Mouse (Mus musculus) fat pad, adult 2 months (tissue): ENCODE measurements at regions not wholly inside any gene's neighbourhood (a gene's known extent, or its start where the extent isn't known, plus 50 kb on each side); places are given as distances from the start of the nearest gene placed in this dataset.

ENCODE experiments used
- DNase-seq: peaks from one replicate; pipeline ENCODE4 v3.0.0-alpha.2; 2011; ENCODE audit warnings: low read depth, low spot score; ENCODE audit errors: extremely low read depth

DNA sequence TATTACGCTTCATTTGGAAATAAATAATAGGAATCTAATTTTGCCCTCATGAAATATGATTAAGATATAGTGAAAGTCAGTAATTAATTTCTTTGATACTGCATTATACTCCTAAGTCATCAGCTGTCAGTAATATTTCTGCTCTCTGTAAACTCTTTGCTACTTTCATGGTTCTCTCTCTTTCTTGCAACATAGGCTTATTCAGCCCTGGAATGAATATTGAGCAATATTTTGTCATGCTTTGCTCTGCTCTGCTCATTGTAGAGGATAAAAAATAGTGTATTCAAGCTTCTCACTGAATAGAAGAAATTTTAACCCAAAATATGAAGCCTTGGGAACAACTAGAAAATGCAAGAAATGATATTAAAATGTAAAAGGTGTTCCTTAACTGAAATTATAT, 306.1 kb upstream of the C030005K15Rik start:
- DNase-seq, result no peak

DNA sequence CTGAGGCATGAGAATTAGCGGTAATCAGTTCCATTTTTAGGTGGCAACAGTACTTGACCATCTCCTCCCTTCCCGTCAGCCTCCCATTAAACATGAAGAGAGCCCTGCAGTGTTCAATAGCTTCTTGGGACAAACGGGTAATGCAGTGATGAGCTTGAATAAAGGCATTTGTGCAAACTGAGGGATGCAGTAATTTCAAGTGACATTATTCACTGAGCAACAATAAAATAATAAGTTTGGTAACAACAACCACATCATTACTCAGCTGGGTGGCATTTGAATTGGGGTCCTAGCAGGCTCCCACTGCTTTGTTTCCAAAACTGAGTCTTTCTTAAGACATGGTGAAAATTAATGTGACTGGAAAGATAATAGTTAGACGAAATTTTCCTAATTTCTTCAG, 315.2 kb upstream of the C030005K15Rik start:
- no peak for DNase-seq

DNA sequence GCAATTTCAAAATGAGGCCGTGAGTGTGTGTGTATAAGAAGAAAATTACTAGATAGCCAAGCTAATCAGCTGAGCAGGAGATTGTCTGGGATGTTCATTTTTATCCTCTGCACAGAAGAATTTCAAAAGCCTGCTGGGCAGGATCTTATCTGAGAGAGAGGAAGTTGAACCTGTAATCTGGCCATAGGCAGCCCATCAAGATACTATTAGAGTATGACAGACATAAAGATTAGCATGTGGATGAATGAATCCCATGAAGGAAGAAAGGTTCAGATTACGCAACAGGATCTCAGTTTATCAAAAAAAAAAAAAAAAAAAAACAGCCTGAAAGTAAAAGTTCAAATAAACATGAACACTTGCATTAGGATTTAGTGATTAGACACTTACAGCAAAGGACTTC, 317.3 kb upstream of the C030005K15Rik start:
- no peak for DNase-seq

DNA sequence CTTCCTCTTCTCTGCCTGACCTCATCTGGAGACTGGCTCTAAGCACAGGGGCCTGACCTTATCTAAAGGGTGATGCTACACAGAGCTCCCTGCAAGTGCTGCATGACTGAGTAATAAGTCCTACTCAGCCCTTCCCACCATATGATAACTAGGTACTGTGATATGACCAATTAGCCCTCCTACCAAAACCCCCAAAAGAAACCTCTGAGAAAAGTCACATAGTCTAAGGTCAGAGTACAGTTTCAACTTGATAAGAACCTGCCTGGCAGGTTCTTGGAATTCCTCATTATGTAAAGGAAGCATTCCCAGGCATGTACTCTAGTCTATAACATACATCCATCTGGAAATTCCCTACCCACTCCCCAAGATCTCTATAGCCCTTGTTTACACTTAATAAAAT, 318.0 kb upstream of the C030005K15Rik start:
- no peak for DNase-seq

DNA sequence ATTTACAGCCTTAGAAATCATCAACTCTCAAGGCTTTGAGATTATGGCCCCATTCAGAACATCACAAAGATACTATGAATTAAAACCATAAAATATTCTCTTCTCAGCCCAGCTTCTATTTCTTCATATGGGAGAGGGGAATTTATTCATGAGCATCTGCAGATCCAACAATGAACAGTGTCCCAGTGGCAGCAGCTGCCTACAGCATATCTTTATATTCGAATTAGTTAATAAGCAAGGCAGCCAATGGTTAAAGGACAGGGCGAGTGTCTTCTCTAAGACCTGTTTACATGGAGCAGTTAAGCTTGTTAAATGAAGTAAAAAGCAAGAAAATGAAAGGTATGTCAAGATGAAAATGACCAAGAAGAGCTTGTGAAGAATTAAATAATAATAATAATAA, 346.9 kb upstream of the C030005K15Rik start:
- DNase-seq, result no peak

DNA sequence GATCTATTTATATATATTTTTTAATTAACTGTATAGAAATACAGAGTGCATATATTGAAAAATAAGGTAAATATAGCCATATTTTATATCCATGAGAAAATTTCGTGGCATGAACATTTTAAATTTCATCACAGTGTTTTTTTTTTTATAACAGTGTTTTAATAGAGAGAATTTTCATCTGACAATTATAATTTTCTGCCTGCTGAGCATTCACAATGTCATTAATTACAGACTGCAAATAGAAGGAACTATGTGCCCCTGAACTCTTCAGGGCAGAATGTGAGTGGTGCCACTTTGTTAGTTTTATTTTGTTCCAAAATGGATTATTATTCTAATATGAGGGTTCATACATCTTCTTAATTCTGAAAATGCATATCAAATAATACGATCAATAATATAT, 358.3 kb upstream of the C030005K15Rik start:
- no peak for DNase-seq

DNA sequence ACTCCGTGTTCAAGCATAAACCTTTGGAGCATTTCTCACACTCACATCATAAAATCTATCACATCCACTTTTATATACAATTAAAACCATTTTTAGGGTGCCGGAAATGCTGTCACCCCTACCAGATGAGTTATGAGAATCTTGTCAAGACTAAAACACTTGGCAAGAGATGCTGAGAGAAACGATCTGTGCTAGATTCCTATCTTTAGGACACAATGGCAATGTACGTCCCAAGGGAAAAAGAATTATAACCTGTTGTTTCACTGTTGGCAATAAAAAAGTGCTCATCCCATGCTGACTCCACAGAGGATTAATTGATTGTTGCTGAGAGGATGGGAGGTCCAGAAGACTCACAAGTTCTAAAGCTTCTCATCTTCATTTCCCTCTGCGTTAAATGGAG, 389.7 kb upstream of the C030005K15Rik start:
- DNase-seq, result peak; percentile 58

DNA sequence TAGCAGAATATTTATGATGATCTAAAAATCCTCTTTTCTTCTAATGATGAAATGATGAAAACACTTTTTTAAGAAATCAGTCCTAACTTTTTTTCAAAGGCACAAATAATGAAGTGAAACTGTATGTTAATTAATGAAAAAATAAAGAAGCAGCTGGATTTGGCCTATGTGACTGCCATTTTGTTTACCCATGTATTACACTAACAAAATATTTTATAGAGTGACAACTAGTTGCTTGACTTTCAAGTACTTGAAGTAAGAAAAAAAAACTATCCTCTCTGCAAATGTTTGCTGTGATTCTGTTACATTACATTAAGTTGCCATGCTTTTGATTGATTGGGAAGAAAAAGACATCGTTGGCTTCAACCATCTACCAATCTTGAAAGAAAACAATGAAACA, 399.2 kb upstream of the C030005K15Rik start:
- DNase-seq, result no peak

DNA sequence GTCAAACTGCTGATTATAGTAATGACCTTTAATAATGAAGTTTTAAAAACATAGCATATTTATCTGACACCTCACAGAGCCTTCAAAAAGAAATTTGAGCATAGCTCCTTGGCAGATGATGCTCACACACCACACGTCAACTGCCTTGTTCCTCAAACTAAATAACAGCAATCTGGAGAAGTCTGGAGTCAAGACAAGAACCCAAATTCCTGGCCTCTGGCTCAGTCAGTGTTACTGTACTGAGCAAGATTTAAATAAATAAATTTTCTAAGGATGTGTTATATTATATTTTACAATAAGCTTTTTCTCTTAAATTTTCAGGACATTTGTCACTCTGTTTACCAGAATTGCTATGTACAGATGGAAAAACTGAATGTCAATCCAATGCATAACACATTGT, 408.5 kb upstream of the C030005K15Rik start:
- DNase-seq, result no peak

DNA sequence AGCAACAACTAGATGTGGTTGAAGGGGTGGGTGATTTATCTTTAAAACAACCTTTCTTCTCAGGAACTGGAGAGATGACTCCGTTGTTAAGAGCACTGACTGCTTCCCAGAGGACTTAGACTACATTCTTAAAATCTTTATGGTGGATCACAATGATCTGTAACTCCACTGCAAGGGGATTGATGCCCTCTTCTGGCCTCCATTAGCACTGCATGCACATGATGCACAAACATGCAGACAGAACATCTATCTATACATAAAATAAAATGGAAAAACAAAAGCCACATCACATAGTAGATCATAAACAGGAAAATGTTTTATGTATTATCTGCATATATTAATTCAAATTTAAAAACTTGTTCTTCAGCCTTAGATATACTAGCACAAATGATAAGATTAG, 419.2 kb upstream of the C030005K15Rik start:
- no peak for DNase-seq

DNA sequence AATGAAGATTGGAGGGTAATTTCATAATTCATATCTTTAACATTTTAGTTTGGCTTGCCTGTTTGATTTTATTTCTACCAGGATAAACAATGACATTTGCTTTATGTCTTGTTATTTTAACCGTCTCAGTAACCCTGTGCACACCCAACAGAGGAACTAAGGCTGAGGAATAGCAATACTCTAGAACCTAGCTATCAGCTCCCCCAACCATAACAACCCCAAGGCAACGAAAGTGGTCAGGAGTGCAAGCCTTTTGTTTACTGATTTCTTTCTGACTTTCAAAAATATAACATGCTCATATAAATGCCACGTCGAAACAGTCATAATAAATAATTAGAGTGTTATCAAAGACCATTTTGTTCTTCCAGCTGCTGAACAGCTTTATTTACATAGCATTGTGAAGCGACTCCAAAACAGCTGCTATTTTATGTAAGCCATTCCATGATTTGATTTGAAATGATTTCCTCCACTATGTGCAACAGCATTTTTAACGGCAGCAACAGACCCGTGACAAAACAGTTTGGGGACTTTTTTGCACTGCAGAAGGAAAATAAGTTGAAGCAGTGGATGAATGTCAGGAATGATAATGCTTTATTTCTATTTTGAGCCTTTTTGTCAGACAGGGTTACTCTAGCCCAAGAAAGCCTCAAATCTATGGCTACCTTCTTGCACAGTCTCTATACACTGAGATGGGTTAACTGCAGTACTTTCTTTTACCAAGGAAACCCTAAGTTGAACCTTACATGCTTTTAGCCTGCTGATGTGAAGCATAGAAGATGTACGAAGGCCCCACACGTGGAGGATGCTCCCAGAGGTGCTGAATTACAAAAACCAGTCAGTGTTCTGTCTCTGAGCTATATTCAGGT, 420.7 kb upstream of the C030005K15Rik start:
- no peak for DNase-seq

DNA sequence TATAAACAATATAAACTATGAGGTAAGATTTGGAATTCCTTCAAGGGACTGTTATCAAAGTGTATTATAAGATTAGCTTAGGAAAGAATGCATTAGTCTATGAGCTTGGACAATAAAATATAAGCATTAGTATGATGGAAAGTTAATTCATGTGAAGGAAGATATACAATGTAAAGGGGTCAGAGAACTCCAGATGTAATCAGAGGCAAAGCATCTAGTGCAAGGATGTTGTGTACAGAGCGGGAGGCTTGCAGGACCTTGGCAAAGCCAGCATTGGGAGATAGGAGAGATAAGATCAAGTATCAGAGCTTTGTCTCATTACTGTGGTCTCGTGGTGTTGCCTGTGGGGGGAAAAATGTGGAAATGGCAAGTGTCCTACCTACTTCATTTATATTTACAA, 429.4 kb upstream of the C030005K15Rik start:
- no peak for DNase-seq

DNA sequence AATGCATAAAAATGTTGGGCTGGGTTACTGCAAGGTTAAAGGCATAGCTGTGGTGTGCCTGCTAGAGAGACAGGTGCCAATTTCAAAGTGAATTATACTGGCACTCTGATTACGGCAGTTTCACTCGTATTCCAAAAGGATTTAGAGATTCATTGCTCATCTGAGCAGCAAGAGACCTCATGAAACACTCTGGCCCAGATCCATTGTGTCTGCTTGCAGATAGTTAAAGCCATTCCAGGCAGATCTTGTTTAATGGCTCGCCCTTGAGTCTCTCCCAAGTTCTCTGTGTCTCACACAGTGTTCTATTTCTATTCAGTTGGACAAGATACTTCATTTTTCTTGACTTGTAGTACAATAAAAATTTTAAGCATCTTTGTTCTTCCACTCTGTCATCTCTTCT, 459.1 kb upstream of the C030005K15Rik start:
- DNase-seq, result peak; percentile 31

DNA sequence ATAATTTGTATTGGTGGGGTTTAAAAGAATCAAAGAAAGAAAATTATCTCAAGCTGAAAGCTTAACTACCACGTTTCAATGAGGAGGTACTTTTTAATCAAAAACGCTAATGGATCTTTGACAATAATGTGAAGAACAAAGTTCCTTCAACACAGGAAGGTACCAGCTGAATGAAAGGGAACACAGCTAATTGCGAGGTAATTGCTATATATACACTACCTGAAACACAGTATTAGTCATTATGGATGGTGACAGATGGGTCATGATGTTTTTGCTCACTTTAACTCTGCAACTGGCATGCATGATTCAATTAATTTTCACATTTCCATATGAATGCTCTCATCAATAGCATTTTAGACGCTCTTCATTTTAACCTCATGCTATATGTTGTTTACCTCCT, 470.3 kb upstream of the C030005K15Rik start:
- no peak for DNase-seq

DNA sequence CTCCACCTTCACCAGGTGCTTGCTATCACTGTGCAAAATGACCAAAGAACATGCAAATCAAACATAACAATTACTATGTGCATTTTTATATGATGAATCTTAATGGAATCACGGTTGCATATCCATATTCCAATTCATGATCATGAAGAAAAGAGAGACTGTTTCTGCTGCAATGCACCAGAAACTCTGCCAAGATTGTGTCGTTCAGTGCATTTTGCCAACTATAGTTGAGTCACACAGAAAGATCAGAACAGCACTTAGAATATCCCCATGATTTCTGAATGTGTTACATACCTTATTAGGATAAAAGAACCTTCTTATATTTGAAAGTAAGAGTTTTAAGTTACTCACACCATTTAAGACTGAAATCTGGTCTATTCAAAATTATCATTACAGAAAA, 483.7 kb upstream of the C030005K15Rik start:
- DNase-seq, result no peak

DNA sequence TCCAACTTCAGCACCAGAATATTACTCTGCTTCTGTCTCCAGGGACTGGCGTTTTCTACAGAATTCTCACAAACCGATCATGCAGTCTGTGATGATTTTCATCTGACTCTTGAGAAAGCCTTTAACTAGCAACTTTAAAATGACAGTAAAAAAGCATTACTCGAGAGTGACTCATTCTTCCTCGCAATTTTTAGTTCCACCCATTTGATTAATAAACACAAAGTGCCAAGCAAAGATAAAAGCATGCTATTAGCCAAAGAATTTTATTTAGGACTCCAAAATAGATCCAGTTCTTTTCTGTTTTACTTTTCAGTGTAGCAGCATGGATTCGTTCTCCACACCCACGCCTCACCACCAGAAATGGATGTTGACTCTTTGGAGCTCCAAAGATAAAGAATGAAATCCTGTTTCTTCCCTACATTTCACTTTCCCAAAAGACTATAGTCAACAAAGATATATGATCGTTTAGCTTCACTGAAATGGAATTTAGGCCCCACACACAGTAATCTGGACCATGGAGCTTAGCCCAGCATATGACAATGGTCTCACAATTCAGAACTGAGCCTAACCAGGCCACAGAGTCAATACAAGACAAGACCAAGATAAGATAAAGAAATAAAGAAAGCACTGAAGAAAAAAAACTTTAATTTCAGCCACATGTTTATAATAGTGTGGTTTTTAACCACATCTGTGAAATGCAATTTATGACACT, 486.5 kb upstream of the C030005K15Rik start:
- DNase-seq, result no peak

DNA sequence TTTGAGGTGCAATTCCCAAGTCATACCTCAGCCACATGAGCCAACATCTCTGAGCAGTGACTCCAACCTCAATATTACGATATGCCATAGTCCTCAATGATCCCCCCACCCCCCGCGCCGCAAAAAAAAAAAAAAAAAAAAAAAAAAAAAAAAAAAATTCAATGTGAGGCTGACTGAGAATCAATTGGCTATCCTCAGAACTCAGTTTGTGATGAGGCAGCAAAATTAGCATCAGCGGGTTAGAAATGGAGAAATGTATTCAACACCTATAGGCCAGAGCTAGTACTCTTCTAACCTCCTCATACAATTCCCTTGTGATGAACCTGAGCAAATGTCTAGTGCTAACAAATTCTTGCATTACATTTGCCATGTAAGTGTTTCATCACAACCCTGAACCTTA, 504.5 kb upstream of the C030005K15Rik start:
- no peak for DNase-seq

DNA sequence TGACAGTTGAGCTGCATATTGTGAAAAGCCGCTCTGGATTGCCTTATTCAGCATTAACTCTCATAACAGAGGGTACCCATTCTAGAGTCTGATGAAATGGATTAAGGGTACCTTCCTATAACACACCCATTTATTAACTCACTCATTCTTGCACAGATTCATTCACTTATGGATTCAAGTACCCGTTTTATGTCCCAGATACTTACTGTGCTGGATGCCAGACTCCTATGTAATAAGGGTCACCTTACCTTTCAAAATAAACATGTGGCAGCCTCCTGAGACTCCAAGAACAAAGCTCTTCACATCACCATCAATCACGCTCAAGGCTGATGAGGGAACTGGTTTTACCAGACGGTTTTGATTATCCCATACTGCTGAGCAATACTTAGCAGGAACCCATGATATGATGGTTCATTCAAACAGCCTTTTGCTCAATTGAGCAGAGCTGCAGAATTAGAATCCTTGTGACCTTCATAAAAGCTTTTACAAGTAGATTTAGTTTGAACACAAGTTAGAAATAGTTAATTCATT, 505.2 kb upstream of the C030005K15Rik start:
- no peak for DNase-seq

DNA sequence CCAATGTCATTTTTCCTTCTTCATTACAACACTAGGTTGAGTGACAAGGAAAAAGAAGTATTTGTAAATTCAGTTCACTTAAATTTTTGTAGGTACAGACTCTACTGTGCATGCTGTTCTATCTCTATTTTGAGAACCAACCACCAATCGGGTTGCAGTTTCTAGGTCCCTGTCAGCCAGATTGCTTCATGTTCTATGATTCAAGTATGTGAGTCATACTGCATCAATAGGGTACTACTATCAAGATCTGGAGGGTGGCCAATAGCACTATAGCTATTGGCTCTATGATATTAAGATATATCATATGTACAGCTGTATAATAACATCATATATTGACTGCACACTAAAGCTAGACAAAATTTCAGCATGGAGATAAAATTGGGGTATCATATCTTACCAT, 521.8 kb upstream of the C030005K15Rik start:
- no peak for DNase-seq

DNA sequence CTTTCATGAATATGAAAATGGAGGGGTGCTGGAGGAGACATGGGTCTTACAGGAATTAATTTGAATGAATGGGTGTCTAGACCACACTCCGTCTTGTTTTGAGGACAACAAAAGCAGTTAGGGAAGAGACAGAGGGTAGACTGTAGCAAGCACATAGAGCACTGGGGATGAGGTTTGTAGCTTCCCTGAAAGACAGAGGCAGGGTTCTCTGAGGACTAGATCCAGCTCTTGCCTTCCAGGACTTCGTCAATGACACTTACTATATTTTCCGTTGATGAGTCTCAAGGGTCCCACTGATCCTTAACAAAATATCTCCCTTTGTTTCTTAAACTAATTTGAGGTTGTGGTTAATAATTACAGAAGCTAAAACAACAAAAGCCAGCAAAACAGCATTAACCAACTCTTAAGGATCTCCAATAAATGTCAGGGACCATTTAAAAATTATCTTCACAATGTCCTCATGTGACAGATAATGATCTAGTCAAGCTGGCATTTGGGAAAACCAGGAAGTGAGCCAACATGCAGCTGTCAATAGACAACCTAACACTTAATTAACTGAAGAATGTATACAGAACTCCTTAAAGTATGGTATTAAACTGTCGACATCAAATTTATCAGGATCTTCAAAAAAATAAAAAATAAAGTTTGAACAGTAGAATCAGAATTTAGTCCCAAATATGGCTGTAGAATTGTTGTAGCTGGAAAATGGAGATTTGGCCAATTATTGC, 531.6 kb upstream of the C030005K15Rik start:
- no peak for DNase-seq

DNA sequence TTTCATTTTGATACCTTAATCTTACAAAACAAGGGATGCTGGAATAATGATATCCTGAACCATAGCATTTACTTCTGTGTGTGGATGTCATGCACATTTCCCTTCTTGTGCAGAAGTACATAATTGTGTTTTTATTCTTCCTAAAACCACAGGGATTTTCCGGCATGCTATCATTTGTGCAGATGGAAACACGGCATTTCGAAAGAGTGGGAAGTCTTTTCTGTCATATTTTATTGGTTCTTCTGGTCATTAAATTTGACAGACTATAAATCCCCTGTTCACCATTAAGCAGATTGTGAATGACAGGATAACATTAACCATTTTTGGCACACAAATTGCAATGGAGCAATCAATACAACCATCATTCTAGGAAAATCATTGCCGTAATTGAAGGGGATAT, 532.7 kb upstream of the C030005K15Rik start:
- DNase-seq, result peak; percentile 36

DNA sequence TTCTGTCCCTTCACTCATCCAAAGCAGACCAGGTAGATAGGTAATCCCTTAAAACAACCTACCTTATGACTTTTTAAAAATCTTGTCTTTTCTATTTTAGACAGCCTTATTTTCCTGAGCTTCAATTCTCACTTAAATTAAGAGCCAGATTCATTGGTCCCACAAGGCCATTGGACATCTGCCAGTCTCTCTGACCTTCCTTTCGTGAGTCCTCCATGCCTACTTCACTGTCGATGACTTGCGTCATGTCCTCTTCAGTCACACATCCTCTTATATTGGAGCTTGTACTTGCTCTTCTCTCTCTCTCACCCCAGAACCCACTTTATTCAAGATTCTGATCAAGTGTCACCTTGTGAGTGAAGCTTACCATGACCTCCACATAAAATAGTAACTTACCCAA, 542.0 kb upstream of the C030005K15Rik start:
- DNase-seq, result no peak
